Mouse (Mus musculus) ES-CJ7 (cell line): Measurements from ENCODE around the gene Myo18a.
A peak's percentile ranks its signal among the peaks of the same experiment; 100 is the strongest.

Experiments
- DNase-seq: peaks from one replicate; pipeline ENCODE4 v3.0.0; 2011; ENCODE audit warnings: low read depth, low spot score

The Myo18a gene

DNA sequence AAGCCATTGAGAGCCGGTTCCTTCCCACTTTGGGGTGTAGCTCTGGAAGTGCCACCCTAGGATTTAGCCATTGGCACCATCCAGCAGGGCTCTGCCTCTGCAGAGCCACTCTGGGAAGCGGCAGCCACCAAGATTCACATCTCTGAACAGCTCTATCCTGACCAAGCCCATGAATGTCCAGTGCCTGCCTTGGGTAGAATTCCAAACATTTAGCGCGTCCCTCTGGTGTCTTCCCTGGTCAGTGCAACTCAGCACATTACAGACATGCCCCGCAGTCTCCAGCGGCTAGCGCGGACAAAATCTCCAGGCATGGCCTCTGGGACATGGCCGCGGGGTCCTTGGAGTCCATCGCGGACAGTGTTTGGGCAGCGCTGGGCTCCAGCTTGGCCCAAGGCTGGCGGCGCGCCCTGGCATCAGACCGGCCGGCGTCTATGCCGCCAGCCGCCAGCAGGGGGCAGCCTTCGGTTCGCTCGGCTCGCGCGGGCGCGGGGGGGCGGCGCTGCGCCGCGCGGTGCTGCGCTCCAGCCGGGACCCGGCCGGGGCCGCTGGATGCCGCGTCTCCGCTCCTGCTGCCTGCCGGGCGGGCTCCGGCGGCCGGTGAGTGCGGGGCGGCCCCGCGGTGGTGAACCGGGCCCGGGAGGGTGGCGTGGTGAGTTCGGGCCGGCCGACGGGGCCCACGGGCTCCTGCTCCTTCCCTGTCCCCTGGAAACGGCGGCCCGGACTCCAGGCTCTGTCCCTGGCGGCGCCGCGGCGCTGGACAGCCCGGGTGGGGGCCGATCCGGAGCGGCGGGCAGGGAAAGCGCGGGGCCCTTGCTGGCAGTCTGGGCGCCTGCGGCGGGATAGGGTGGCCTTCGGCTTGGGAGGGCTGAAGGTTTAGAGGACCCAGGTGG is at the start of gene Myo18a:
Gene Myo18a, plus strand, starts transcription at position 464 of the 890 bp plus-strand sequence.
- no peak for DNase-seq

DNA sequence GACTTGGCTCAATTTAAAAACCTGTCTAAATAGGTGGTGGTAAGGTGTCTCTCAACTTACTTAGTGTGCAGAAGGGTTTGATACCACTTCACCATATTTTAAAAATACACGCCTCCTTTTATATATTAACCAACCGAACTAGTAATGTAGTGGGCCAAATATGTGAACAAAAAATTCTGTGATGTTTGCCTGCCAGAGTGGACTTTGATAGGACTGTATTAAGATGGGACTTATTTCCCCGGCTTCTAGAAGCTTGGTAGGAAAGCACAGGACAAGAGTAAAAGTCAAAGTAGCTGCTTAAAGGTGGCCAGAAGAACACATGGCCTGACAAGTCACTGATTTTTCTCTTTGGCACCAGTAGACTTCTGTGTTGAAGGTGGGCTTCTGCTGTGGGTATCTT is 49.3 kb upstream of the Myo18a start:
- no peak for DNase-seq

DNA sequence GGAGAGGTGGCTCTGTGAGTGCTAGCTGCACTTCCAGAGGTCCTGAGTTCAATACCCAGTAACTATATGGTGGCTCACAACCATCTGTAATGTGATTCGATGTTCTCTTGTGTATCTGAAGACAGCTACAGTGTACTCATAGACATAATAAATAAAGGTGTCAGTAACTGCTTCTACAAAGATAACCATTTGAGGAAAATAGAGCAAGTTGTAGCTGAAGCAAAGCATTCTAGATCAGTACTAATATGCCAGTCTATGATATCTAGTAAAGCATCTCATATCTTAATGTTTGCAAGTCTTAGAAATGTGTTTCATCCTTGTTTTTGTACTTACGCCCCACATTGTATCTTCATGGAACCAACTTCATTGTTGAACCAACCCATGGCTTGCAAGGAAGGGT is 44.0 kb upstream of the Myo18a start:
- no peak for DNase-seq

DNA sequence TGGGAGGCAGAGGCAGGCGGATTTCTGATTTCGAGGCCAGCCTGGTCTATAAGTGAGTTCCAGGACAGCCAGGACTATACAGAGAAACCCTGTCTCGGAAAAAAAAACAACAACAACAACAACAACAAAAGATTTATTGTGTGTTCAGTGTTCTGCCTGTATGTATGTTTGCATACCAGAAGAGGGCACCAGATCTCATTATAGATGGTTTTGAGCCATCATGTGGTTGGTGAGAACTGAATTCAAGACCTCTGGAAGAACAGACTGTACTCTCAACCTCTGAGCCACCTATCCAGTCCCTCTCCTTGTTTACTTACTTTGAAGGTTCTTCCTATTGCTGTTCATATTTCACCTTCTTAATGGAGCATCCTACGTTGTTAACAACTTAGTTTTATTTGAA is 41.7 kb upstream of the Myo18a start:
- peak; percentile 33 for DNase-seq

DNA sequence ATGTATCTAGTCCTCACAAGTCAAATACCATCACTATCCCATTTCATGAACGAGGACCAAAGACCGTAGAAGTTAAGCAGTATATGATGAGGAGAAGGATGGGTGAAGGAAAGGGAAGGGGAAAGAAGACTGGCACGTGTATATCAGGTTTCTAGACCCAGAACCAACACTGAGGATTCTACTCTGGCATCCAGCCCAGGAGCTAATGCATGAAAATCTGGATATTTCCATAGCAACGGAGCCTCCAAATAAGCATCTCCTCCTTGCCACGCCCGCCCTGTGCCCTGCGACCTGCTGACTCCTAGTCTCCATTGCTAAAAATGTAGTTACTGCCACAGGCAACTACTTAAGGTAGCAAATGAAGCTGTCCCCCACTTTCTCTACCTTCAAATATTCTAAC is 38.3 kb upstream of the Myo18a start:
- DNase-seq, result no peak

DNA sequence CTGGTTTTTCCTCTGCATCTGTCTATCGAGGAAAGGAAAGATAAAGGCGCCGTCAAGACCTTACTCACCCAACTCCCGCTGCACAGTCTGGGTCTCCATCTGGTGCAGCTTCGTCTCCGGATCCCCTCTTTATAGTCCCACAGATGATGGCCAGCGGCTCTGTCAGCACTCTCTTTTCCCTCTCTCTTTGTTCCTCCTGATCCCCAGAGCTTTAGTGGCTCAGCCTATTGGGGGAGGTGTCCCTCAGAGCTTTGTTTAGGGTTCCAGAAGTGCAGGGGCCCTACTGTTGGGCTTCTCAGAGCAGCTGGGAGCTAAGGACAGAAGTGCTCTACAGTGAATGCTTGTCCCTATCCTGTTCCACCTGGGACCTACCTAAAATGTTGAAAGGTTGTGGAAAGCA is 37.9 kb upstream of the Myo18a start, which contains the start of gene Cryba1:
Gene Cryba1, minus strand, starts transcription at position 101 of the 400 bp plus-strand sequence.
- DNase-seq, result no peak

DNA sequence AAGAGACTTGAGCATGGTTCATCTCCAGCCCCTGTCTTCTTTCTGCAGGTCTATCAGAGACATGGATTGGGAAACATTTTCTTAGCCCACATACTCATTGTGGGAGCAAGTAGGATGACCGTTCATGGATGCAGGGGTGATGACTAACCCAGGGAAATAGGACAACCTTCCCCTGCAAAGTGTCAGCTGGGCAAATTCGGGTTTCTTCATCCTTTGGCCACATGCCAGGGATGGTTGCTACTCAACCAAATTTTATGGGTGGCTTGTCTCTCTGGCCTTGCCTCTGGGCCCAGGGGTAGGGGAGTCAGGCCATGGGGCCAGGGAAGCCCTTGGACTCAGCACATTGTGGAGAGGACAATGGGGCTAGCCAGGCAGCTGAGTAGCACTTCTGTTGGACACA is 34.5 kb upstream of the Myo18a start:
- no peak for DNase-seq

DNA sequence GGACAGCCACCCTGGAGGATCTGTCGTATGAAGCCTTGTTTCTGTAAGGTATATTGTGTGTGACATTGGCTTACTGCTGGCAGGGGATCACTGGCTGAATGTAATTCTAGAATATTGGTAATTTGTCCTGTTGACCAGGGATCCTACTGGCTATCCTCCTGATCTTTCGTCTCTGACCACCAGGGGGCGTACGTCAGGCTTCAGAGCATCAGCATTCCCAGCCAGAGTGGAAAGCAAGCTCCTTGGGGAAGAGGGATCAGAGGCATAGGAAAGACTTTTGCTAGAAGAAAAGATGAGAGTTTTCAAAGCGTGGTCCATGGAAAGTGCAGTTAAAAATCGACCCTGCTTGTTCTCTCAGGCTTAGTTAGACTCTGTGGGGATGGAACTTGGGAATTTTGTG is 25.8 kb upstream of the Myo18a start:
- DNase-seq, result peak; percentile 88

DNA sequence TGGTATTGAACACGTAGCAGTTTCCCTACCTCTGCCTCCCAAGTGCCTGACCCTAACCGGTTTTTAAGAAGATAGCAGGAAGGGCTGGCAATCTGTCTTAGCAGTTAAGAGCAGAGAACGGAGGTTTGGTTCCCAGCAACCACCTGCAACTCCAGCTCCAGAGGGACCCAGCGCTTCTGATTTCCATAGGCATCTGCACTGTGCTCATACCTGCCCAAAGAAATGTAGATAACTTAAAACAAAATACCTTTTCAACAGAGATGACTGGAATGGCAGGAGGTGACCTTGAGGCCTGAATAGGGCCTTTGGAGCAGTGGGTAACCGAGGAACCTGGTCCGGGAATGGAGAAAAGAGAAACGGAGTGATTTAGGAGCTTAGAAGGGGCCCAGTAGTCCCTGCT is 24.5 kb upstream of the Myo18a start:
- DNase-seq, result peak; percentile 93

DNA sequence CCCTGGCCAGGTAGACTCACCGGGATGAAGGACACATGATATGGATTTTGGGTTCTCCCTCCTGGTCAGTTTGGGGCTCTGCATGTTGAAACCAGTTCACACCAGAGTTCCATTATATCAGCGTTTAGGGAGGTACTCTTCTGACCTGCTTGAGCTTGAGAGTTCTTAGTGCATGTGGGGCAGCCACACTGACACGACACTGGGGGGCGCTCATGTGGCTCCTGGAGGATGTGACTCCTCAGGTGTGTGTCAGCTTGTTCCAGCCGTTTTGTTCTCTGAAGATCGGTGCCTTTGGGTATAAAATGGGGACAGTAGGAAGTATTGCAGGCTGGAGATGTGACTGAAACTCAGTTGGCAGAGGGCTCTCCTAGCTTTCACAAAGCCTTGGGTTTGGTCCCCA is 19.1 kb upstream of the Myo18a start:
- peak; percentile 69 for DNase-seq

DNA sequence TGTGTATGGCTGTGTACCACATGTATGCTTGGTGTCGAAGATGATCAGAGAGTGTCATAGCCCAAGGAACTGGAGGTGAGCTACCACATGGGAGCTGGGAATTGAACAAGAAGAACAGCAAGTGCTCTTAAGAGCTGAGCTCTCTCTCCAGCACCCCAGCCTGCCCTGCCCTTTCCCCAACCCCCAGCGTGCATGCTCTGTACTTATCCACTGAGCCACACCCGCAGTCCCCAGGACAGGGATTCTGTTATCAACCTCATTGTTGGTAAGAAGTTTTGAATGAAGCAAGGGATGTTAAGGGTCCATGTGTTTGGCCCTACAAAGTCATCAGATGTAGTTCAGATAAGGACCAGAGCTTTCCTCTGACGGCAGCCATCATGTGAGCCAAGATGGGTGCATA is 16.4 kb upstream of the Myo18a start:
- DNase-seq, result peak; percentile 53

DNA sequence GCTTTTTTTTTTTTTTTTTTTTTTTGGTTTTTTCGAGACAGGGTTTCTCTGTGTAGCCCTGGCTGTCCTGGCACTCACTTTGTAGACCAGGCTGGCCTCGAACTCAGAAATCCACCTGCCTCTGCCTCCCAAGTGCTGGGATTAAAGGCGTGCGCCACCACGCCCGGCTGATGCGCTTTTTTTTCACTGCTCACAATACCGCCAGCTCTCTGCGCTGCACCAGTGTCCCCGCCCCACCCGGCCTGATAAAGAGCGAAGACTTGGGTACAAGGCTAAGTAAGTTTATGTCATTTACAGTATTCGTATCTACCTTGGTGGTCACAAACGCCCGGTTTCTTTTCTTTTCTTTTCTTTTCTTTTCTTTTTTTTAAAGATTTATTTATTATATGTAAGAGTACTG is 15.9 kb upstream of the Myo18a start:
- DNase-seq, result peak; percentile 55

DNA sequence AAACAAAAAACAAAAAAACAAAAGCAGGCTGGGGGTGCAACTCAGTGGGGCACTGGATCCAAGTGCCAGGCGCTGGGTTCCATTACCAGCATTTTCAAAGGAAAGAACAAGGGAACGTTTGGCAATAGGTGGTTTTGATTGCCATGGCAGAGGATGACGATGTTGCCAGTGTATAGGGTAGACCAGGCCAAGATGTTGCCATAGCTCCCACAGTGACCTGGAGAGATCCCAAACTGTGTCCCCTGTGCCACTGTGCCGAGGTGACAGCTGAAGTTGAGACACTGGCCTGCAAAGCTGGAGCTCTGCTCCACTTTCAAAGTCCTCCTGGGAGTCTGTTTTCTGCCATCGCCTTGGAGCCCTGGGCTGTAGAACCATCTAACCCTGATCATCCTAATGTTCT is 14.1 kb upstream of the Myo18a start:
- no peak for DNase-seq

DNA sequence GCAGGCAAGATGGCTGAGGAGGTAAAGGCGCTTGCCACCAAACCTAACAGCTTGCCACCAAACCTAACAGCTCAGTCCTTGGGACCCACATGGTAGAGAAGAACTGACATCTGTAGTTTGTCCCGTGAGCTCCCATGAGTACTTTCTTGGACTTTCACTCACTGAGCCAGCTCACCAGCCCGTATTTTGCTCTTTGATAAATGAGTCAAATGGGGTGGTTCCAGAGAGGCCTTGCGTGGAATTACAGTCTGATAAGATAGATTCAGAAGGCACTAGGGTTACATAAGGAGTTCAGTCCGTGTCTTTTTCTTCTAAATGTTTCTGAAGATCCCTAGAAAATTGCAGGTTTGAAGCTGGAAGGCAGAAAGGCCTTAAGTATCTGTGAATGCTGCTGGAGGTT is 10.5 kb upstream of the Myo18a start:
- DNase-seq, result no peak

DNA sequence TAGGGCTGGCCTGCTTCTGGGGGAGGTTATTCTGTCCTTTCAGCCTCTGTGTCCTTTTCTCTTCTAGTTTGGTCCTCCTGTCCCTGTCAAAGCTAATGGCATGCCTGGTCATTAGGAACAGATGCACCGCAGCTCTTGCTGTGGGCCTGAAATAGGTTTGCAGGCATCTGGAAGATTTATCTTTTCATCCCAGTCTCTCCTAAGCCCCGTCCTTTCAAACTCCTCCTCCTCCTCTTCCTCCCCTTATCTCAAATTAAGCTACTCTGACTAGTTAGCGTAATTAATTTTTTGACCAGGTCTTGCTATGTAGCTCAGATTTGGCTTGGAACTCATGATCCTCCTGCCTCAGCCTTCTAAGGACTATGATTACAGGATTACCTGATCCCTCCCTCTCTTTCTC is 9.6 kb upstream of the Myo18a start:
- no peak for DNase-seq

DNA sequence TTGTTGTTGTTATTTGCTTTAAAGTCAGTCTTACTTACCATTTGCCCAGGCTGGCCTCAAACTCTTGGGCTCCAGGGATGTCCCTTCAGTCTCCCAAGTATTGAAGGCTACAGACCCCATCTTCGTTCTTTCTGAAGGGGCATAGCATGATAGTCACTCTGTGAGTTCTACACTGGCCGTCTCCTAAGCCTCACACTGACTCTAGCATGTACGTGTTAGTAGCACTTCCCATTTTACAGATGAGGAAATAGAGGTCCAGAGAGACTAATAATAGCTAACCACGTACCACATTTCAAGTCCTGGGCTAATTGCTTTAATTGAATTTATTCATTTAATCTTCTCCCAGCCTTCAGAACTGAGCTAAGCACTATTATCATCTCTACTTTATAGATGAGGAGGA is 3.0 kb upstream of the Myo18a start:
- DNase-seq, result no peak

DNA sequence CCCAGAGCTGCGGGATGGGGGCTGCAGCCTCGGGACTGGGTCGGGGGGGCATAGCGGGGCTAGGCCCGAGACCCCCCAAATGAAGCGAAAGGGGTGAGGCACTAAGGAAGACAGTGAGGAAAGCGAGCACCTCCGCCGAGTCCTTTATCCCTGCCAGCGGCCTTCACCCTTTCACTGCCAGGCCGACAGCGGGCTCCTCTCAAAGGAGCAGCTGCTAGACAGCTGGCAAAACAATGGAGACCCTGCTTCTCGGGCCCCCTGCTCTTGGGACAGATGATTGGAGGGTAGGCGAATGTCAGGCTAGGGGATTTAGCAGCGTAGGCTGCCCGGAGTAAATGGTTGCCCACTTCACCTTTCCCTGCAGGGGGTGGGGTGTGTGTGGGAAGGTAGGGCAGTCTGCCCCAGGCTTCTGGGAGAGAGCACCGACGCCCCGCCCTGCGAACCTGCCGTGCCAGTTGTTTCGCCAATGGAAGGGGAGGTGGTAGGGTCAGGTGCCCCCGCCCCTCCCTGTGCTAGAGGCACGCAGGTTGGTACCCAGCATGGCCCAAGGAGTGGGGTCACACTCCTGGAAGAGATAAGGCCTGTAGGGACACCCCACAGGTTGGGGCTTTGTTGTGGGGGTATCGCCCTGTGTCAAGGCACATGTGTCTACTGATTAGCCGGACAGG is 761 bp downstream of the Myo18a start:
- DNase-seq, result peak; percentile 48

DNA sequence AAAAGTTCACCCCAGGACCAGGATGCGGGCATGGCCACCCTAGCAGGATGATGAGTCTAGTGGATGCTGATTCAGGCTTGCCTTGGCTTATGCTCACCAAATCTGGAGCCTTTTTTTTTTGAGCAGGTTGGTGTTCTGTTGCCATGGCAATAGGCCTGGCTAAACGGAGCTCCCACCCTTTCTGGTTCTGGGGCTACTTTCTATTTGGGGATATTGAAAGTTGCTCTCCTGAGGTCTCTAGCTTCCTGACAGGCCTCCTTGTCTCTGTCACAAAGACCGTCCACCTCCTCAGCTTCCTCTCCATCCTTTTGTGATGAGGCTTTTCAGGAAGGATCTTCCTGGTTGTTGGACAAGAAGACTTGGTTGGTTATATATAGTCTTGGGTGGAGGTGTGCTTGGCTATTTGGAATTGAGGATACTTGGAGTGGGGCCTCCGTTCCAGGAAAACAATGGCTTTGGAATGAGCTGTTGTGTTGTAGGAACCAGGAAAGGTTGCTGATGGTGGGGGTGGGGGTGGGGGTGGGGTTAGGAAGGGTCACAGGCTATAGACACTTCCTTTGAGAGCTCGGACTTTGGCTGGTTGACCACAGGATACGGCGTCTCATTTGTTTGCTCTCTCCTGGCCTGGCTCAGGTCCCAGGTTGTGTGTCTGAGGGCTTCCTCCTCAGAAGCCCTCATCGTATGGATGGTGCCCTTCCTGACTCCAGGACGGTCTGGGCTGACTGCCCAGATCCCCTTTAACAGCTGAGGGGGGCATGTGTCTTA is 1.8 kb downstream of the Myo18a start:
- DNase-seq, result no peak

DNA sequence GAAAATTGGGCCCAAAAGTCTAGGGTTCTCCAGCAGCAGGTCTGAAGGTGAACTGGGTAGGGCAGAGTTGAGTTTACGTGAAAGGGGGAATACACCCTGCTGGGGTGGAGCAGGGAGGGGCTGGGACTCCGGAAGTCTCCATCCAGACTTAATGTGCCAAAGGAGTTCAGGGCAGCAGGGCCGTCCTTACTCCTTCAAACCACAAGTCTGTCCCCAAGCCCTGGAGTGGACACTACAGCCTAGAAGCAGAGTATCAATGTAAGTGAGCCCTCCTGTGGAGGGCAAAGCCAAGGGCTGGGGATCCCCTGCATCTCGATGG is 2.4 kb downstream of the Myo18a start:
- peak; percentile 70 for DNase-seq

DNA sequence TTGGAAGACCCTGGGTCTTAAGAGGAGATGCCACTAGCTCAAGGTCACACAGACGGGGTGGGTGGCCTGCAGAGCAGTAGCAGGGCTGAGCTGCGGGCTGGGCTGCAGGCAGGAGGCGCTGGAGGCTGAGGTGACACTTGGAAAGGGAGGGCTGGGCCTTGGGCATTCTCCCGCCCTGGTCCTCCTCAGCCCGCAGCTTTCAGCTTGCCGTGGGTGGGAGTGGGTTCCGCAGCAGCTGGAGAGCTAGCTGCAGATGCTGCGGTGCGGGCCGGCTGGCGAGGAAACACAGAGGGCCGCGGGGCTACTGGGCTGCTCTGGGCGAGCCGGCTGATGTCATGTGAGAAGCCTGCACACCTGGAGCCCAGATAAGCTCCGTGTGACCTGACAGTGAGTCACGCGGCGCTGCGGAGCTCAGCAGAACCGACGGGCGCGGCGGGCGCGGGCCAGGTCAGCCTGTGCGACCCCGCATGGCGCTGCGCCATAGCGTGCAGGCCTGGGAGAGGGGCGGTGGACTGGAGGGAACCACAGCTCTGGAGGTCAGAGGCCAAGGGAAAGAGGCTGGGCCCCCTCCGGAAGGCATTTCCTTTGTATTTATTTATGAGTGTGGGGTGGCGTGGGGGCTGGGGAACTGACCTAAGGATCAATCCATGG is 3.4 kb downstream of the Myo18a start:
- peak; percentile 84 for DNase-seq

DNA sequence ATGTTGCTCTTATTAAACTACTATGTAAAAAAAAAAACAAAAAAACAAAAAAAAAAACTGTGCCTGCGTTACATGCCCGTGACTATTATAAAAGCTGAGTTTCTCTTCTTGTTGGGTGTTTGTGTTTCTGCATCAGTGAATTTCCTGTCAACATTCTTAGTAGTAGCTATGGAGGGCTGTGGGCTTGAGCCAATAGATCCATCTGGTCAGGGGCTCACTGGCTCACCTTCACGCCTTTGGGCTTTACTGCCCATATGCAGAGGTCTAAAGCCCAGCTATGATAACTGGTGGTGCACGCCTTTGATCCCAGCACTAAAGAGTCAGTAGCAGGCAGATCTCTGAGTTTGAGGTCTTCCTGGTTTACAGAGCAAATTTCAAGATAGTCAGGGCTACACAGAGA is 6.5 kb downstream of the Myo18a start:
- DNase-seq, result no peak

DNA sequence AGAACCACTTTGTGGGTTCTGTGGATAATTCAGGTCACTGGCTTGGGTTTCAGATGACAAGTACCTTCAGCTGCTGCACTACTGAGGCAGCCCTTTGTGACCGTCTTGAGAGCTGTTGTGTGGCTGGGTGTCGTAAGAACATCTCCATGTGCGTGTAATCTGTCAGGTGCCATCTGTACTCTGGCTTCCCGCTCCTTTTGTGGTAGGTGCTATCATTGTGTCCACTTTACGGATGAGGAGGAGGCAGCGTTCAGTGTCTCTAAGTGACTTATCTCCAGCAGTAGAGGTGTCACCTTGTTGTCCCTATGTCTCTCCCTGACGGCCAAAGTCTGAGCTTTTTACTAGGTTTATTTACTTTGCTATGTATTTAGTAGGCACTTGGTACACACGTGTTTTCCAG is 7.3 kb downstream of the Myo18a start:
- no peak for DNase-seq
